Mouse (Mus musculus) midbrain, embryonic 13.5 days (tissue): ENCODE measurements at regions not wholly inside any gene's neighbourhood (a gene's known extent, or its start where the extent isn't known, plus 50 kb on each side); places are given as distances from the start of the nearest gene placed in this dataset.

ENCODE experiments used
- ATAC-seq: fragments of 200-750 bp; cut with Nextera tagmentation; 2 replicates; pipeline ENCODE4 v1.8.0; 2017; ENCODE audit warnings: mild to moderate bottlenecking, moderate TSS enrichment, moderate library complexity
- H3K27ac ChIP-seq: fragments of 300-500 bp; sonication (generic); 2 replicates; pipeline ENCODE4 v1.5.1; 2015; ENCODE audit warnings: inconsistent platforms, mild to moderate bottlenecking, moderate library complexity
- H3K27me3 ChIP-seq: fragments of 300-500 bp; sonication (generic); 2 replicates; pipeline ENCODE4 v1.6.1; 2015; ENCODE audit warnings: mild to moderate bottlenecking, inconsistent platforms
- H3K36me3 ChIP-seq: fragments of 300-500 bp; sonication (generic); 2 replicates; pipeline ENCODE4 v1.6.1; 2015; ENCODE audit warnings: mild to moderate bottlenecking, inconsistent platforms
- H3K4me1 ChIP-seq: fragments of 300-500 bp; sonication (generic); replicated peaks from 2 replicates; pipeline ENCODE4 v1.6.1; 2015; ENCODE audit warnings: inconsistent platforms
- H3K4me2 ChIP-seq: fragments of 300-500 bp; sonication (generic); replicated peaks from 2 replicates; pipeline ENCODE4 v1.6.1; 2015; ENCODE audit warnings: moderate library complexity, mild to moderate bottlenecking, inconsistent platforms
- H3K4me3 ChIP-seq: fragments of 300-500 bp; sonication (generic); replicated peaks from 2 replicates; pipeline ENCODE4 v1.5.1; 2015; ENCODE audit warnings: mild to moderate bottlenecking, inconsistent platforms
- H3K9ac ChIP-seq: fragments of 300-500 bp; sonication (generic); replicated peaks from 2 replicates; pipeline ENCODE4 v1.6.1; 2015; ENCODE audit warnings: mild to moderate bottlenecking, inconsistent platforms
- H3K9me3 ChIP-seq: fragments of 300-500 bp; sonication (generic); 2 replicates; pipeline ENCODE4 v1.6.1; 2016; ENCODE audit warnings: mild to moderate bottlenecking, inconsistent platforms
- WGBS: fragments of 180-500 bp; shearing (Covaris S2); methylation state at CpG from one replicate; pipeline ENCODE4 v1.1.7; 2015; 5-methylcytosine and 5-hydroxymethylcytosine counted together

DNA sequence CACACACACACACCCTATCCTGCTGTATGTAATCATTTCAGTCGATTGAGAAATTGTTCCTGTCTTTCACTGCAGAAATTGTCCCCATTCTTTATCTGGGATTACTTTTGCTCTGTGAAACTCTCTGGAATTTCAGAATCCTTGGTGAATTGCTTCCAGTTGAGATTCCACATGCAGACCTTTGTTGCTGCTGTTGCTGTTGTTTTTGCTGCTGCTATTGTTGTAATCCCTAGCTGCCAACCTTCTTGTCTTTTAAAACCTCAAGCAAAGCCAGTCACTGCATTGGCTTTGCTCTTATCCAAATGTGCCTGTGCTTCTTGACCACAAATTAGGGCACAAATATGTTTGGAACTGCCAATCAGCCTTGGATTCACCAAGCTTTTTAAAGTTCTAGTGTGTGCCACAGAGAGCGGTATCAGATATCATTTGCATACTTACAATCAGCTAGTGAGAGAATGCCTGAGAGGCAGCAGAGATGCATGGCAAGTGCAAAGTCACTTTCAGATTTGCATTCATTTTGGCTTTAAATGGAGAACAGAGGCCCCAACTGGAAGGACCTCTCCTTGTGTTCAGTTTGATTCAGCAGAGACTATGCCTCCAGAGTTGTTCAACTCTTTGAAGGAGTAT is 1187.0 kb upstream of the Map3k7 start:
- ATAC-seq = 0 out of 2 replicates have a peak, but pooled peaks have one; percentile 20
- WGBS = 21% methylated on average over 2 of the region's 2 CpGs

GRCm38 (mm10) chr4:30781649-30782048 is 1182.2 kb upstream of the Map3k7 start:
- no peaks in the 10 kb centered on the region for H3K27me3 ChIP-seq
- H3K9ac ChIP-seq = no peak overlapping the region
- no peaks in the 10 kb centered on the region for H3K36me3 ChIP-seq
- no peak for ATAC-seq
- H3K4me1 ChIP-seq = peaks cover 10% of the 10 kb centered on the region
- H3K9me3 ChIP-seq = no peaks in the 10 kb centered on the region
- no peak overlapping the region for H3K4me2 ChIP-seq
- no peak overlapping the region for H3K4me3 ChIP-seq
- H3K27ac ChIP-seq = no peak overlapping the region
- 69% methylated on average over 2 of the region's 2 CpGs for WGBS

More for the DNA sequence above, 1187.0 kb upstream of the Map3k7 start:
- Histone ChIP-seq H3K4me2 (no peak overlapping the region), H3K36me3 (no peaks in the 10 kb centered on the region), H3K27me3 (no peaks in the 10 kb centered on the region), H3K9me3 (no peaks in the 10 kb centered on the region), H3K9ac (no peak overlapping the region), H3K27ac (no peak overlapping the region), H3K4me3 (no peak overlapping the region), H3K4me1 (peaks cover 18% of the 10 kb centered on the region)

GRCm38 (mm10) chr4:30789976-30790657 is 1173.8 kb upstream of the Map3k7 start:
- Histone ChIP-seq H3K4me2 (no peak overlapping the region), H3K36me3 (no peaks in the 10 kb centered on the region), H3K4me3 (no peak overlapping the region), H3K9me3 (no peaks in the 10 kb centered on the region), H3K4me1 (peaks cover 10% of the 10 kb centered on the region), H3K27ac (peak overlapping the region; percentile 10), H3K9ac (no peak overlapping the region), H3K27me3 (no peaks in the 10 kb centered on the region)
- peak; percentile 90 for ATAC-seq
- WGBS = 15% methylated on average over 5 of the region's 5 CpGs

GRCm38 (mm10) chr4:30809798-30810197 is 1154.1 kb upstream of the Map3k7 start:
- Histone ChIP-seq H3K9me3 (no peaks in the 10 kb centered on the region), H3K27ac (no peak overlapping the region), H3K4me2 (no peak overlapping the region), H3K4me3 (no peak overlapping the region), H3K27me3 (no peaks in the 10 kb centered on the region), H3K4me1 (no peaks in the 10 kb centered on the region), H3K36me3 (no peaks in the 10 kb centered on the region), H3K9ac (no peak overlapping the region)
- ATAC-seq = no peak

- Histone ChIP-seq H3K27me3 (no peaks in the 10 kb centered on the region), H3K4me2 (no peak overlapping the region), H3K4me1 (peaks cover 8% of the 10 kb centered on the region; the same call in 1 of the 2 replicates), H3K9me3 (peaks cover 4% of the 10 kb centered on the region; the same call in 1 of the 2 replicates), H3K9ac (no peak overlapping the region), H3K36me3 (no peaks in the 10 kb centered on the region), H3K27ac (no peak overlapping the region), H3K4me3 (no peak overlapping the region)
- peak; percentile 89 for ATAC-seq
- 23% methylated on average over 5 of the region's 5 CpGs for WGBS
Observed at GRCm38 (mm10) chr4:30855361-30856056, 1108.4 kb upstream of the Map3k7 start.

DNA sequence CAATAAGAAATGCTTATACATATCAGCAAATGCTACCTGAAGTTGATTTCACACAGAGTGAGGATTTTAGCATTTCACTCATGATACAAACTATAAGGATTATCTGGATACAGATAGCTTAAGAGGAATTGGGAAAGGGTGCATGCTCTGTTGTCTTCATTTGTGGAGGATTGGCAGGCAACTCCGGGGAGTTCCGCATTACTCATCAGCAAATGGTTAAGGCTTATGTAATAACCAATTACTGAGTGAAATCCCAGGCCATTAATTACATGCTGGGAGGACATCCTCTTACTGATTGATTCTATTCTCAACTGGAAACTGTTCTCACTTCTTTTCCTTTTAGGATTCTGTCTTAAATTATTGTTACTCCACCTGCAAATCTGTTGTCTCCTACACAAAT is 1058.9 kb upstream of the Map3k7 start:
- WGBS = 65% methylated on average over 2 of the region's 2 CpGs
- no peak for ATAC-seq

DNA sequence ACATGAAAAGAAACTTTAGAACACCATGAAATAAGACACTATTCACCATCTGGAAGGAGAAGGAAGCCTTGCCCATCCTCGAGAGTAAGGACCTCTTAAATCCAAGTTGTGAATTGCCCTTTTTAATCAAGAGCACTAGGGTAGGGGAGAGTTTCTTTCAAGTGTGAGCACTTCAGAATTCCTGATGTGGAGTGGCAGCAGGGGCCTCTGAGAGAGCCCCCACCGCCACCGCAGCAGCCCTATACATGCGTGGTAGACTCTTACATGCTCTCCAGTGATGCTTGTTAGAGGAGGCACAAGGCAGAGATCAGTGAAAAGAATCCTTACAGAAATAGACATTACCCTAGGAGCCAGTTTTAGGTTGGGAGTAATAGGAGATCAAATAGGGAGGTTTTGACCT is 1041.0 kb upstream of the Map3k7 start:
- no peak for ATAC-seq
- Histone ChIP-seq H3K4me1 (no peaks in the 10 kb centered on the region), H3K27me3 (no peaks in the 10 kb centered on the region), H3K9me3 (no peaks in the 10 kb centered on the region), H3K9ac (no peak overlapping the region), H3K27ac (no peak overlapping the region), H3K4me3 (no peak overlapping the region), H3K36me3 (no peaks in the 10 kb centered on the region), H3K4me2 (no peak overlapping the region)
- 88% methylated on average over 4 of the region's 4 CpGs for WGBS

More for the DNA sequence above, 1058.9 kb upstream of the Map3k7 start:
- Histone ChIP-seq H3K27ac (no peak overlapping the region), H3K27me3 (no peaks in the 10 kb centered on the region), H3K36me3 (no peaks in the 10 kb centered on the region), H3K4me2 (no peak overlapping the region), H3K9ac (no peak overlapping the region), H3K4me3 (no peak overlapping the region), H3K9me3 (no peaks in the 10 kb centered on the region), H3K4me1 (no peaks in the 10 kb centered on the region)

GRCm38 (mm10) chr4:30932358-30932757 is 1031.5 kb upstream of the Map3k7 start:
- Histone ChIP-seq H3K4me1 (no peaks in the 10 kb centered on the region), H3K9me3 (no peaks in the 10 kb centered on the region), H3K36me3 (no peaks in the 10 kb centered on the region), H3K9ac (no peak overlapping the region), H3K4me2 (no peak overlapping the region), H3K27ac (no peak overlapping the region), H3K4me3 (no peak overlapping the region), H3K27me3 (no peaks in the 10 kb centered on the region)
- WGBS = 63% methylated on average over 3 of the region's 3 CpGs
- no peak for ATAC-seq

- 83% methylated on average over 5 of the region's 5 CpGs for WGBS
Observed at GRCm38 (mm10) chr4:30933030-30933987, 1030.6 kb upstream of the Map3k7 start.

GRCm38 (mm10) chr4:30983611-30984010 is 980.3 kb upstream of the Map3k7 start:
- Histone ChIP-seq H3K4me1 (no peaks in the 10 kb centered on the region), H3K4me2 (no peak overlapping the region), H3K9me3 (no peaks in the 10 kb centered on the region), H3K27ac (no peak overlapping the region), H3K9ac (no peak overlapping the region), H3K4me3 (no peak overlapping the region), H3K27me3 (no peaks in the 10 kb centered on the region), H3K36me3 (no peaks in the 10 kb centered on the region)
- 45% methylated on average over 4 of the region's 4 CpGs for WGBS
- ATAC-seq = peak; percentile 71; the same call in 1 of the 2 replicates

More at GRCm38 (mm10) chr4:30933030-30933987, 1030.6 kb upstream of the Map3k7 start:
- no peak overlapping the region for H3K9ac ChIP-seq
- ATAC-seq = no peak
- H3K27me3 ChIP-seq = no peaks in the 10 kb centered on the region
- H3K27ac ChIP-seq = no peak overlapping the region
- no peak overlapping the region for H3K4me3 ChIP-seq
- no peaks in the 10 kb centered on the region for H3K9me3 ChIP-seq
- no peaks in the 10 kb centered on the region for H3K36me3 ChIP-seq
- H3K4me2 ChIP-seq = no peak overlapping the region
- H3K4me1 ChIP-seq = no peaks in the 10 kb centered on the region

- H3K27me3 ChIP-seq = no peaks in the 10 kb centered on the region
- H3K4me1 ChIP-seq = no peaks in the 10 kb centered on the region
- H3K27ac ChIP-seq = no peak overlapping the region
- no peak overlapping the region for H3K4me3 ChIP-seq
- no peak overlapping the region for H3K4me2 ChIP-seq
- no peak for ATAC-seq
- no peaks in the 10 kb centered on the region for H3K36me3 ChIP-seq
- H3K9me3 ChIP-seq = no peaks in the 10 kb centered on the region
- no peak overlapping the region for H3K9ac ChIP-seq
Observed at GRCm38 (mm10) chr4:31012006-31012405, 951.9 kb upstream of the Map3k7 start.
